Mouse (Mus musculus) thymus, postnatal 4 days (tissue): ENCODE measurements around the gene Gabrb2.

Experiments used
- DNase-seq: peaks from one replicate; pipeline ENCODE4 v3.0.0; 2021

Gene Gabrb2

GRCm38 (mm10) chr11:42418996-42419782 lies at the start of gene Gabrb2:
Gabrb2 (plus strand) TSS chr11:42419757.
- DNase-seq, result no peak

- DNase-seq, result no peak
Measured at GRCm38 (mm10) chr11:42378983-42379382, 40.6 kb upstream of the Gabrb2 start.

- DNase-seq, result no peak
Measured at GRCm38 (mm10) chr11:42386486-42386885, 33.1 kb upstream of the Gabrb2 start.

GRCm38 (mm10) chr11:42390682-42391290 lies 28.8 kb upstream of the Gabrb2 start:
- DNase-seq, result no peak

- no peak for DNase-seq
Measured at GRCm38 (mm10) chr11:42393451-42393850, 26.1 kb upstream of the Gabrb2 start.

- DNase-seq, result no peak
Measured at GRCm38 (mm10) chr11:42419791-42420633, 455 bp downstream of the Gabrb2 start.

GRCm38 (mm10) chr11:42420634-42421470 lies 1.3 kb downstream of the Gabrb2 start:
- DNase-seq, result peak; percentile 9

GRCm38 (mm10) chr11:42423231-42423630 lies 3.7 kb downstream of the Gabrb2 start:
- peak; percentile 36 for DNase-seq

GRCm38 (mm10) chr11:42431495-42431894 lies 11.9 kb downstream of the Gabrb2 start:
- no peak for DNase-seq

GRCm38 (mm10) chr11:42438978-42439377 lies 19.4 kb downstream of the Gabrb2 start:
- DNase-seq, result no peak

GRCm38 (mm10) chr11:42443641-42444040 lies 24.1 kb downstream of the Gabrb2 start:
- no peak for DNase-seq

- no peak for DNase-seq
Measured at GRCm38 (mm10) chr11:42448929-42449328, 29.4 kb downstream of the Gabrb2 start.

GRCm38 (mm10) chr11:42464136-42464535 lies 44.6 kb downstream of the Gabrb2 start:
- DNase-seq, result no peak

GRCm38 (mm10) chr11:42468381-42468780 lies 48.8 kb downstream of the Gabrb2 start:
- DNase-seq, result no peak

- no peak for DNase-seq
Measured at GRCm38 (mm10) chr11:42474523-42474922, 55.0 kb downstream of the Gabrb2 start.

GRCm38 (mm10) chr11:42487625-42488024 lies 68.1 kb downstream of the Gabrb2 start:
- DNase-seq, result no peak

GRCm38 (mm10) chr11:42501166-42501565 lies 81.6 kb downstream of the Gabrb2 start:
- DNase-seq, result no peak

- DNase-seq, result no peak
Measured at GRCm38 (mm10) chr11:42505436-42505835, 85.9 kb downstream of the Gabrb2 start.

- no peak for DNase-seq
Measured at GRCm38 (mm10) chr11:42505911-42506310, 86.4 kb downstream of the Gabrb2 start.

GRCm38 (mm10) chr11:42521960-42522359 lies 102.4 kb downstream of the Gabrb2 start:
- DNase-seq, result no peak

GRCm38 (mm10) chr11:42528226-42528881 lies 108.8 kb downstream of the Gabrb2 start:
- no peak for DNase-seq

- no peak for DNase-seq
Measured at GRCm38 (mm10) chr11:42532577-42532976, 113.0 kb downstream of the Gabrb2 start.
